Comparison of ENCODE assay signal across 24 mouse cellular contexts in genomic region chr8:89664911-89665689, GRCm38 (mm10).
"Had no signal": no experiment of that assay in that cellular context is flagged by ENCODE, and none has a peak within 500 bp of the region (broad histone marks: within the 10 kb centered on the region; RNA-seq: fewer than 3 reads in every experiment).

No protein-coding gene starts in this region.

- H3K9me3 ChIP-seq: heart, embryonic 10.5 days; heart, embryonic 12.5 days; hindbrain, embryonic 10.5 days; hindbrain, embryonic 12.5 days; limb, embryonic 13.5 days; limb, embryonic 15.5 days had no signal

- H3K4me2 ChIP-seq: heart, embryonic 12.5 days; hindbrain, embryonic 12.5 days; hindbrain, embryonic 14.5 days; limb, embryonic 13.5 days; limb, embryonic 15.5 days; liver, embryonic 11.5 days had no signal

- H3K4me3 ChIP-seq: gastrocnemius, adult 2 months; heart, adult 2 months; heart, embryonic 10.5 days; heart, embryonic 12.5 days; hindbrain, embryonic 10.5 days; hindbrain, embryonic 12.5 days; limb, embryonic 13.5 days; limb, embryonic 15.5 days had no signal

- H3K27me3 ChIP-seq: hindbrain, embryonic 12.5 days had no signal

- ATAC-seq: forebrain, embryonic 16.5 days; hindbrain, embryonic 16.5 days; inflammation-experienced regulatory T-cells, adult 6 months had no signal

- H3K36me3 ChIP-seq: heart, embryonic 10.5 days; heart, embryonic 12.5 days; hindbrain, embryonic 10.5 days; hindbrain, embryonic 12.5 days; limb, embryonic 13.5 days; limb, embryonic 15.5 days had no signal

- H3K27ac ChIP-seq: gastrocnemius, adult 2 months; heart, adult 2 months; heart, embryonic 10.5 days; hindbrain, embryonic 10.5 days; hindbrain, embryonic 12.5 days; hindbrain, embryonic 14.5 days; limb, embryonic 13.5 days; limb, embryonic 15.5 days; liver, embryonic 14.5 days had no signal

- H3K4me1 ChIP-seq: hindbrain, embryonic 10.5 days; hindbrain, embryonic 12.5 days had no signal

- H3K9ac ChIP-seq: heart, embryonic 12.5 days; hindbrain, embryonic 12.5 days; hindbrain, embryonic 14.5 days; limb, embryonic 13.5 days; limb, embryonic 15.5 days; liver, embryonic 14.5 days had no signal

- DNase-seq: gastrocnemius, adult 2 months; gastrocnemius, postnatal 10 days; gastrocnemius, postnatal 25 days; heart, adult 2 months; heart, postnatal 10 days; heart, postnatal 4 days; kidney, adult 11 months; kidney, adult 8-10 months; kidney, postnatal 14 days; kidney, postnatal 36 days; layer of hippocampus, adult 9-11 months; layer of hippocampus, postnatal 36 days had no signal
